Mouse (Mus musculus) forebrain, embryonic 13.5 days (tissue): ENCODE data around the gene Snorc. TPM values are rescaled to one million over a fixed set of nuclear protein-coding genes. Genes with fewer than 3 reads are reported as not detected.

Experiments
- ATAC-seq: fragments of 200-750 bp; cut with Nextera tagmentation; 2 replicates; pipeline ENCODE4 v1.8.0; 2017
- H3K27ac ChIP-seq: fragments of 300-500 bp; sonication (generic); 2 replicates; pipeline ENCODE4 v1.5.1; 2015; ENCODE audit warnings: inconsistent platforms, mild to moderate bottlenecking, moderate library complexity
- H3K27me3 ChIP-seq: fragments of 300-500 bp; sonication (generic); 2 replicates; pipeline ENCODE4 v1.6.1; 2015; ENCODE audit warnings: mild to moderate bottlenecking, inconsistent platforms
- H3K36me3 ChIP-seq: fragments of 300-500 bp; sonication (generic); 2 replicates; pipeline ENCODE4 v1.6.1; 2015; ENCODE audit warnings: mild to moderate bottlenecking, inconsistent platforms; ENCODE audit not compliant: poor library complexity, severe bottlenecking
- H3K4me1 ChIP-seq: fragments of 300-500 bp; sonication (generic); 2 replicates; pipeline ENCODE4 v1.6.1; 2015; ENCODE audit warnings: inconsistent platforms
- H3K4me2 ChIP-seq: fragments of 300-500 bp; sonication (generic); 2 replicates; pipeline ENCODE4 v1.6.1; 2015; ENCODE audit warnings: inconsistent platforms, mild to moderate bottlenecking, moderate library complexity
- H3K4me3 ChIP-seq: fragments of 300-500 bp; sonication (generic); 2 replicates; pipeline ENCODE4 v1.5.1; 2015; ENCODE audit warnings: mild to moderate bottlenecking, inconsistent platforms
- H3K9ac ChIP-seq: fragments of 300-500 bp; sonication (generic); 2 replicates; pipeline ENCODE4 v1.6.1; 2015; ENCODE audit warnings: mild to moderate bottlenecking, inconsistent platforms
- H3K9me3 ChIP-seq: fragments of 300-500 bp; sonication (generic); replicated peaks from 2 replicates; pipeline ENCODE4 v1.6.1; 2016; ENCODE audit warnings: inconsistent platforms
- WGBS: fragments of 180-500 bp; shearing (Covaris S2); methylation state at CpG from one replicate; pipeline ENCODE4 v1.1.7; 2015; 5-methylcytosine and 5-hydroxymethylcytosine counted together
- polyA plus RNA-seq: library from polyadenylated mRNA; unstranded; fragments of >200 nt; fragmentation: Nextera tagmentation; extraction: Ambion mirVana; gene quantifications from 2 replicates; pipeline ENCODE4 v1.2.1, GENCODE M21; 2015

Snorc gene
- polyA plus RNA-seq, 1 experiment from 2014 or later, result not detected

GRCm38 (mm10) chr1:87475076-87475895 is 5.2 kb downstream of the Snorc start:
- no peak overlapping the region for H3K27ac ChIP-seq
- H3K4me1 ChIP-seq, result peaks cover 9% of the 10 kb centered on the region
- peak overlapping the region; percentile 69 for H3K4me2 ChIP-seq
- 1% methylated on average over 36 of the region's 42 CpGs for WGBS
- ATAC-seq, result peak; percentile 53; the same call in 1 of the 2 replicates
- peak overlapping the region; percentile 53 for H3K9ac ChIP-seq
- no peaks in the 10 kb centered on the region for H3K9me3 ChIP-seq
- H3K36me3 ChIP-seq, result no peaks in the 10 kb centered on the region
- peak overlapping the region; percentile 35 for H3K4me3 ChIP-seq
- H3K27me3 ChIP-seq, result peaks cover 26% of the 10 kb centered on the region

- 91% methylated on average over 4 of the region's 4 CpGs for WGBS
- Histone ChIP-seq H3K27ac (no peak overlapping the region), H3K4me2 (no peak overlapping the region), H3K36me3 (no peaks in the 10 kb centered on the region), H3K27me3 (no peaks in the 10 kb centered on the region), H3K9me3 (no peaks in the 10 kb centered on the region), H3K4me1 (no peaks in the 10 kb centered on the region), H3K4me3 (no peak overlapping the region), H3K9ac (no peak overlapping the region)
- ATAC-seq, result no peak
These were observed 12.5 kb downstream of the Snorc start for GRCm38 (mm10) chr1:87482546-87482945.

- WGBS, result 82% methylated on average over 6 of the region's 6 CpGs
- ATAC-seq, result no peak
- Histone ChIP-seq H3K4me2 (no peak overlapping the region), H3K9me3 (no peaks in the 10 kb centered on the region), H3K36me3 (no peaks in the 10 kb centered on the region), H3K27ac (no peak overlapping the region), H3K9ac (no peak overlapping the region), H3K4me1 (no peaks in the 10 kb centered on the region), H3K4me3 (no peak overlapping the region), H3K27me3 (no peaks in the 10 kb centered on the region)
These were observed 16.3 kb downstream of the Snorc start for GRCm38 (mm10) chr1:87486386-87486785.

- Histone ChIP-seq H3K4me3 (no peak overlapping the region), H3K9me3 (no peaks in the 10 kb centered on the region), H3K27ac (no peak overlapping the region), H3K4me2 (no peak overlapping the region), H3K36me3 (no peaks in the 10 kb centered on the region), H3K9ac (no peak overlapping the region), H3K4me1 (no peaks in the 10 kb centered on the region), H3K27me3 (no peaks in the 10 kb centered on the region)
- 86% methylated on average over 3 of the region's 3 CpGs for WGBS
- ATAC-seq, result no peak
These were observed 22.2 kb downstream of the Snorc start for GRCm38 (mm10) chr1:87492285-87492684.

GRCm38 (mm10) chr1:87493542-87493941 is 23.5 kb downstream of the Snorc start:
- no peak overlapping the region for H3K4me2 ChIP-seq
- H3K36me3 ChIP-seq, result no peaks in the 10 kb centered on the region
- no peaks in the 10 kb centered on the region for H3K27me3 ChIP-seq
- H3K4me3 ChIP-seq, result no peak overlapping the region
- H3K9me3 ChIP-seq, result no peaks in the 10 kb centered on the region
- H3K27ac ChIP-seq, result no peak overlapping the region
- H3K4me1 ChIP-seq, result no peaks in the 10 kb centered on the region
- H3K9ac ChIP-seq, result no peak overlapping the region
- WGBS, result 72% methylated on average over 4 of the region's 4 CpGs
- ATAC-seq, result no peak

- H3K36me3 ChIP-seq, result no peaks in the 10 kb centered on the region
- 88% methylated on average over 4 of the region's 4 CpGs for WGBS
- H3K9me3 ChIP-seq, result no peaks in the 10 kb centered on the region
- no peak overlapping the region for H3K27ac ChIP-seq
- ATAC-seq, result no peak
- peaks cover 29% of the 10 kb centered on the region for H3K27me3 ChIP-seq
- no peak overlapping the region for H3K4me3 ChIP-seq
- peaks cover 10% of the 10 kb centered on the region for H3K4me1 ChIP-seq
- H3K4me2 ChIP-seq, result no peak overlapping the region
- H3K9ac ChIP-seq, result no peak overlapping the region
These were observed 35.5 kb downstream of the Snorc start for GRCm38 (mm10) chr1:87505524-87505923.

GRCm38 (mm10) chr1:87507857-87508256 is 37.8 kb downstream of the Snorc start:
- Histone ChIP-seq H3K4me1 (peaks cover 10% of the 10 kb centered on the region), H3K27me3 (peaks cover 49% of the 10 kb centered on the region), H3K27ac (no peak overlapping the region), H3K4me3 (no peak overlapping the region), H3K9me3 (no peaks in the 10 kb centered on the region), H3K36me3 (no peaks in the 10 kb centered on the region), H3K9ac (no peak overlapping the region), H3K4me2 (no peak overlapping the region)
- no peak for ATAC-seq
- 52% methylated on average over 6 of the region's 6 CpGs for WGBS

GRCm38 (mm10) chr1:87508591-87509560 is 38.8 kb downstream of the Snorc start:
- Histone ChIP-seq H3K9ac (peak overlapping the region; percentile 70), H3K4me1 (peaks cover 10% of the 10 kb centered on the region), H3K27ac (no peak overlapping the region), H3K4me2 (peak overlapping the region; percentile 98), H3K9me3 (no peaks in the 10 kb centered on the region), H3K36me3 (no peaks in the 10 kb centered on the region), H3K4me3 (peak overlapping the region; percentile 73), H3K27me3 (peaks cover 49% of the 10 kb centered on the region)
- ATAC-seq, result no peak
- WGBS, result 18% methylated on average over 26 of the region's 26 CpGs

GRCm38 (mm10) chr1:87509561-87510165 is 39.6 kb downstream of the Snorc start, which contains the start of gene Neu2:
TSS of gene Neu2 (plus strand) at chr1:87509889.
- H3K27me3 ChIP-seq, result peaks cover 49% of the 10 kb centered on the region
- H3K36me3 ChIP-seq, result no peaks in the 10 kb centered on the region
- no peak within 1 kb of the TSS for H3K27ac ChIP-seq
- peak within 1 kb of the TSS; percentile 73 for H3K4me3 ChIP-seq
- peak within 1 kb of the TSS; percentile 98 for H3K4me2 ChIP-seq
- no peaks in the 10 kb centered on the region for H3K9me3 ChIP-seq
- ATAC-seq, result peak; percentile 31
- H3K4me1 ChIP-seq, result peaks cover 10% of the 10 kb centered on the region
- peak within 1 kb of the TSS; percentile 70 for H3K9ac ChIP-seq
- 2% methylated on average over 56 of the region's 56 CpGs for WGBS

- H3K4me1 ChIP-seq, result peaks cover 10% of the 10 kb centered on the region
- peak overlapping the region; percentile 70 for H3K9ac ChIP-seq
- no peaks in the 10 kb centered on the region for H3K36me3 ChIP-seq
- no peak overlapping the region for H3K27ac ChIP-seq
- peak overlapping the region; percentile 98 for H3K4me2 ChIP-seq
- 0% methylated on average over 27 of the region's 61 CpGs for WGBS
- peak; percentile 86 for ATAC-seq
- peaks cover 49% of the 10 kb centered on the region for H3K27me3 ChIP-seq
- H3K4me3 ChIP-seq, result peak overlapping the region; percentile 73
- no peaks in the 10 kb centered on the region for H3K9me3 ChIP-seq
These were observed 40.2 kb downstream of the Snorc start for GRCm38 (mm10) chr1:87510166-87510691.

GRCm38 (mm10) chr1:87510845-87511244 is 40.8 kb downstream of the Snorc start:
- Histone ChIP-seq H3K27ac (no peak overlapping the region), H3K27me3 (peaks cover 49% of the 10 kb centered on the region)

More at GRCm38 (mm10) chr1:87510845-87511244, 40.8 kb downstream of the Snorc start:
- 17% methylated on average over 5 of the region's 5 CpGs for WGBS
- no peak overlapping the region for H3K9ac ChIP-seq
- H3K4me1 ChIP-seq, result peaks cover 10% of the 10 kb centered on the region
- peak overlapping the region; percentile 73; the same call in 1 of the 2 replicates for H3K4me3 ChIP-seq
- H3K4me2 ChIP-seq, result peak overlapping the region; percentile 98; the same call in 1 of the 2 replicates
- no peaks in the 10 kb centered on the region for H3K36me3 ChIP-seq
- no peaks in the 10 kb centered on the region for H3K9me3 ChIP-seq
- ATAC-seq, result no peak
